Mouse (Mus musculus): Measurements from ENCODE around the gene Anxa8. TPM values are rescaled to one million over a fixed set of nuclear protein-coding genes. Genes with fewer than 3 reads are reported as not detected.
A peak's percentile ranks its signal among the peaks of the same experiment; 100 is the strongest.

Anxa8 gene
- under 1 TPM; 0.60 to 0.96 (median 0.72) TPM for total RNA-seq (2022)

DNA sequence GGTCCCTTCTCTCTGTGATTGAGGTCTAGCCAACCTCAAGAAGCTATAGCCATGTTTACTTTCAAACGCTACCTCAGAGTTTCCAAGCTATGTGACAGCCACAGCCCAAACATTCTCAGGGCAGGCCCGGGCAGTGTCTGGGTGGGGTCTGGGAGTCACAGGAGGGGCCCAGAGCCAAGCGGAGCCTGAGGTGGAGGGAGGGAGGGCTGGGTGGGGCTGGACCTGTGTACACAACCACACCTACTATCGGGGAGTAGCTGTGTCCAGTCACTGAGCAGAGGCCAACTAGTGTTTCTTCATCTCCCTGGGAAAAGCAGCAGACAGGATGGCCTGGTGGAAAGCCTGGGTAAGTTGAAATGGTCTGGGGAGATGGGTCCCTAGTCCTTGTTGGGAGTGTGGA lies at the start of gene Anxa8:
Gene Anxa8, plus strand, starts transcription at position 251 of the 400 bp plus-strand sequence.
- DNase-seq (ENCODE audit: low spot score in 2 of 2): no peak

DNA sequence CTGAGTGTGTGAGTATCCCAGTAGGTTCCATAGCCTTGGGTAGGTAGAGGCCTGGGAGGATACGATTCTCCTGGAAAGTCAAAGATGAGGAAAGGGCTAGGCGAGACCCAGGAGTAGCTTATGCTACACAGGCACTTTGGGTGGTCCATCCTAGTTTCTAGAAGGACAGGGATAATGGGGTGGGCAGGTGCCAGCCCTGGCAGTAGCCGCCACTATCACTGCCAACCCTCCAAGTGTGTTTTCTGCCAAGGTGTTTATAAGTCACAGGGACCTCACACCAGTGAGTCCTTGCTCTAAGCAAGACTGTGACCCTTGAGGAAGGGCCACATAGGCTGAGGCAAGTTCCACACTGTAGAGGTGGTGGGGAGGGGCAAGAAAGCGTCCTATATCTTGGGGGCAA lies 44.5 kb upstream of the Anxa8 start:
- no peak for DNase-seq (ENCODE audit: low spot score in 2 of 2)

DNA sequence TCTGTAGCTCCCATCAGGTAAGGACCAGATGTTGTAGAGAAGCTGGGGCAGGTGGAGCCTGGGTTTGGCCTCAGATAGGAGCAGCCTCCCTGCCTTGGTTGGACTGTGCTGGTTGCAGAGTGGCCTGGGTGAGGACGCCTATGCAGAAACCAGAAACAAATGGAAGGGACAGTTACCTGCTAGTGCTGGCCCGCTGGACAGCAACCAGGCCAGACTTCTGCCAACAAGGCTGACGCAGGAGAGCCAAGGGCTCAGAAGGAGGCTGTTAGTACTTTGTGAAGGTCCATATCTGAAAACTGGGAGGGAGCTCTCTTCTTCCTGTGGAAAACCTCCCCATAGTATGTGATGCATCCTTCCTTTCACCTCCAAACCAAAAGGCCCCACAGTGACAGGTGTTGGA lies 42.4 kb upstream of the Anxa8 start:
- DNase-seq (ENCODE audit: low spot score in 2 of 2): no peak

DNA sequence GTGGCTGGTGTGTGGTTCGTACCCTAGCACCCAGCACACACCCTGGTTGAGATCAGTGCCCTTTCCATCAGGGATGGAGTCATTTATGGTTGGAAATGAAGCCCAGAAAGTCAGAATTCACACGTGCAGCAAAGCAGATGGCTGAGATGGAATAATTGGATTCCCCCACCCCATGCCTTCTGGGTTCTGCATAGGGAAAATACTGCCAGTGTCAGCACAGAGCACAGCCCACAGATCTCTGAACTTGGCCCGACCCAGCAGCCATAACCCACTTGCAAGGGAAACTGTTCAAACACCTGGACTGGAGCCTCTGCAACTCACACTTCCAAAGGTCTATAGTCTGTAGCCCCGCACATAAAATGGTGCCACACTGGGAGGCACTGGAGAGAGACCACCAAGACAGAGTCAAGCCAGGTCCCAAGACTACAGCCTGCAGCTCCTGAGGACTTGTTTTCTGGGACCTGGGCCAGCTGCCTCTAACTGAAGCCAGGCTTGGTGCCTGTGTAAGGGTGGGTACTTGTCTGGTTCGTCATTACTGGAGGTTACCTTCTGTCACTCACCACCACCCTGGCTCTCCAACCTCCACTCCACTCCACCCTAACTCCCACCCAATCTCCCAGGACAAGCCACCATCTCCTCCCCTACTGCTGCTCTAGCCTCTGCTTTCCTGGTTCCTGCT lies 35.5 kb upstream of the Anxa8 start:
- no peak for DNase-seq (ENCODE audit: low spot score in 2 of 2)

DNA sequence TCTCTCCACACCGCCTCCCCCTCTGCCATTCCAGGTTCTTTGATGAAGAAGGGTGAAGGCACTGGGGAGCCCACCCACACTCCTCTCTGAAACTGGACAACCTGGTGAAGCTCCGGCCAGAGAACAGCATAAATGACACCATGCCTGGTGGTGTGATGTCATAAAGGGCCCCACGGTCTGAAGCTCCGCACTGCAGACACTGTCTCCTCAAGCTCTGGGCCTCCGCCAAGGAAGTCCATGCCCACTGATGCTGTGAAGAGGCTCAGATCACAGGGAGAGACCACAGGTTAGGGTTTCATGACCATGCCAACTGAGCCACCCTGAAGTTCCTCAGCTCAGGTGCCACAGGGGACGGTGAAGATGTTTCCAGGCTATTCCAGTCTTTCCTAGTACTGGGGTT lies 33.3 kb upstream of the Anxa8 start, which contains the start of gene Antxrl:
Gene Antxrl, plus strand, starts transcription at position 192 of the 400 bp plus-strand sequence.
- no peak for DNase-seq (ENCODE audit: low spot score in 2 of 2)

DNA sequence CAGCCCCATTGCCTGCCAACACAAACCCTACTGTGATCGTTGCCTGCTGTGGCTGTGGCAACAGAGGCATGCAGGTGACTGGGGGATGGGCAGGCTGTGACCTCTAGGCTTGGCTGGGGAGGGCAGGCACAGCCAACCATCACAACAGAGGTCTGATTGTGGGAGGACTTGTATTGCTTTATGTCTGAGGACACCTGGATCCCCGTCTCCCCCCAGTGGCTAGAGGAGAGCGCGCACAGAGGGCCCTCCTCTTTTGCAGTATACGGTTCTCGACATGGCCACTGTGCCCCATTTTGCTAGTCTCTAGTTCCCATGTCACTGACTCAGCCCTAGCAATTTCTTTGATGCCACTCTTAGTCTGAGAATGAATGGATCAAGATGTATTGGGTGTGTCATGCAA lies 14.1 kb upstream of the Anxa8 start:
- DNase-seq (ENCODE audit: low spot score in 2 of 2): no peak

DNA sequence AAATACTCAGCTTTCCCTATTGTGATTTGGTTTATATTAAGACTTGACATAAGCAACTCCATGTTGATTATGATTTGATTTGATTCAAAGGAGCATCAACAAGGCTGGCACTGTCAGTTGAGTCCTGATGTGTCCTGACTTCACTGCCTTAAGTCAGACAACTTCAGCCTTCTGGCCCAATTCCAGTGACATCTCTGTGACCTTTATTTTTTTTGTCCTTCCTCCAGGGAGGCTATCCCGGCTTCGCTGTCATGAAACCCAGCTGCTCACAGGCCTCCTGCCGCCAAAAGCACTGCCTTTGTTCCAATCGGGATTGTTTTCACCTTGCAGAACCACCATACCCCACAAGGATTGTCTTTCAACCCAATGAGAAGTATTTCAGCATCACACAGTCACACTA lies 10.4 kb upstream of the Anxa8 start:
- no peak for DNase-seq (ENCODE audit: low spot score in 2 of 2)

DNA sequence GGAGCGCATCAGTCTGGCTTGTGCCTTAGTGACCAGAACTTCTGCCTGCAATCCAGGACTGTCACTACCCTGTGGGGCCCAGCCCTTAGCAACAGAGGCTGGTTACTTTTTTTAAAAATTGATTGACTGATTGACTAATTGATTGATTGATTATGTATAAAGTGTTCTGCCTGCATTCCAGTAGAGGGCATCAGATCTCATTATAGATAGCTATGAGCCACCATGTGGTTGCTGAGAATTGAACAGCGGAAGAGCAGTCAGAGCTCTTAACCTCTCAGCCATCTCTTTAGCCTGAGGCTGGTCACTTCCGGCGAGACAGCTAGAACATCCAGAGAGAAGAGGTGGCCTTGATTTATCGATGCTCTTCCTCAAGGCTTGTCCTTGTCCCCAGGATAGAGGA lies 8.6 kb upstream of the Anxa8 start:
- no peak for DNase-seq (ENCODE audit: low spot score in 2 of 2)

DNA sequence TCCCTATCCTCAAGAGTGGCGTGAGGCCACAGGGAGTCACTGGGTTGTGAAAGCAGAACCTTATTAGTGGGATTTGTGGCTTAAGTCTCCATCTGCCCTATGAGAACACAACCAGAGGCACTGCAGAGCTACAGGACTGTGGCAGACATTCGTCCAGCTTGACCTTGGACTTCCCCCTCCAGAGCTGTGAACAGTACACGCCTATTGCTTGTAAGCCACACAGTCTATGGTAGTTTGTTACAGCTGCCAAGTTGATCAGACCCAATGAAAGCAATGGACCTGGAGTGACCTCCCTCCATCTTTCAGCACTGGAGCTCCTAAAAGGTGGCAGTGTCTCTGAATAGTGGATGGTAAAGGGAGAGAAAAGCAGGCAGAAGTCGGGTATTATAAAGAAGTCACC lies 7.5 kb upstream of the Anxa8 start:
- no peak for DNase-seq (ENCODE audit: low spot score in 2 of 2)

DNA sequence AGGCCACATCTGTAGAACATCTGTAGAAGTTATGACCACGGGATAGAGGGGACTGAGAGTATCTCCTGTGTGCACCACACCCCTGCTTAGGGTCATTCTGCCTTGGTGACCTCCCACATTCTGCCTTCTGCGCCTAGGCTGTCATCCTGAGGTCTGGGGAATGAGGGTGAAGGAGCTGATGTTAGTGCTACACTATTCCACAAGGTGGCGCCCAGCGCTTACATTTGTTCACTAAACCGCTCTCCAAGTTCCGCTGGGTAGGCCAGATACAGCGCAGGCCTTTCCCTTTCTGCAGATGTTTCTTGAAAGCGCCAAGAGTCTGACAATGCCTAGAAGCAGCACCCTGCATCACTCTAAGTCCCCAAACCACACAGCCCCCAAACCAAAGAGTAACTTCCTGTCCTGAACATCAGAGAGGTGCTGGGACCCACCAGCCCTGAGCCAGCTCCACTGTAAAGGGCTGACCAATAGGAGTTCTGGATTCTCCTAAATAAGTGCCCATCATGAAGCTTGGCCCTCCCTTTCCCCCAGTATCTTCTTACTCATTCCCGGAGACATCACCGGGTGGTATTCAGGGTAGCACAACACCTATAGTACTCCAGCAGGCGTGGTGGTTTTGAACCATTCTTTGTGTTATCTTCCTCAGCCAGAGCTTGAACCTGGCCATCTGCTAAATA lies 5.3 kb upstream of the Anxa8 start:
- peak; percentile 13 to 16 for DNase-seq (ENCODE audit: low spot score in 2 of 2)

DNA sequence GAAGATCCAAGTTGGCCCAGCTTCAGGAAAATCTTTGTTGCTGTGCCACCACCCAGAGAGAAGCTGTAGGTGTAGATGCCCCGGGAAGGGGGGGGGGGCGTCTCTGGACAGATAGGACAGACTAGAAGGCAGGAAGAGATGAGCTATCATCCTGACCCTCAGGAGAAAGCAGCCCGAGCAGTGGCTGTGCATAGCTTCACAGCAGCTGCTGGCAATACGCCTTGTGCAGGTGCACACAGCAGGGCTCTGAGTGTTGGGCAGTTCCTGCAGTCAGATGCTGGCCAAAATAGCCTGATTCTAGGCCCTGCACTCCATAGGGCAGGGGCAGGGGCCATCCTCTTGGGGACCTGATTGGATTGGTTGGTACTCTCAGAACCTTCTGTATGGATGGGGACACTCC lies 1.0 kb downstream of the Anxa8 start:
- DNase-seq (ENCODE audit: low spot score in 2 of 2): no peak

DNA sequence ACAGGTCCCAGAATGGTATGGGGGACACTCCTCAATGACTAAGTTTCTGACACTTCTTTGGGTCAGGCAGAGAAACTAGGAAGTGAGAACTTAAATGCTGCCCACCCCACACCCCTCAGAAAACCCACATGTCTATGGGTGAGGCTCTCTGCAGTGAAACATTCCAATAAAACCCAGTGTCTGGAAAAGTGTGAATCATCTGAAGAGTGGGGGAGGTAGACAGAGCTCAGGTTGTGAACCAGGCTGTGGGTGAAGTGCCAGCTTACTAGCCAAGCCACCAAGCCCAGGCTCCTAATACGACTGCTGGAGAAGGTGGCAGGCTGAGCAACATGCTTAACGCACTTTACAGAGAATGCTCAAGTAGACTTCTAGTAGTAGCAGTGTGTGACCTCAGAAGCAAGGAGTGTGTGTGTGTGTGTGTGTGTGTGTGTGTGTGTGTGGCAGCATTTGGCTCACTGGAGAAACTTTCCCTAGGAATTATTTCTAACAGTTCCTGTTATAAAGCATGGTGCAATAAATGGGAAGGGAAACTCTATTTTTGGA lies 2.1 kb downstream of the Anxa8 start:
- no peak for DNase-seq (ENCODE audit: low spot score in 2 of 2)

DNA sequence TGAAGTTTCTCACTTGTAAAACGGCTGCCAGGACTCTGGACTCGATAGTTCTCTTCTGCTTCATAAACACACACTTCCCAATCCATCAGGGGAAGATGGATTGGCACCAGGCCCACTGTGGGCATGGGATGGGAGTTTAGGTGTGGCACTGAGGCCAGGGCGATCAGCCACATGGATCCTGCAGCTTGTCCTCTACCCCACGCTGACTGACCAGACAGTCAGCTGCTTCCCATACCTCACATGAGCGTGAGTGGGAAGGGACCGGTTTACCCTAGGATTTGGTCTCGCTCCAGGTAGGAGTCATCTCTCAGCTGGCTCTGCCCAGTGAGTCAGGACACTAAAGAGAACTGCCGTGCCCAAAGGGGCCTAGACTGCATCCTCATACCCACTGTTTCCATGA lies 4.0 kb downstream of the Anxa8 start:
- DNase-seq (ENCODE audit: low spot score in 2 of 2): no peak

DNA sequence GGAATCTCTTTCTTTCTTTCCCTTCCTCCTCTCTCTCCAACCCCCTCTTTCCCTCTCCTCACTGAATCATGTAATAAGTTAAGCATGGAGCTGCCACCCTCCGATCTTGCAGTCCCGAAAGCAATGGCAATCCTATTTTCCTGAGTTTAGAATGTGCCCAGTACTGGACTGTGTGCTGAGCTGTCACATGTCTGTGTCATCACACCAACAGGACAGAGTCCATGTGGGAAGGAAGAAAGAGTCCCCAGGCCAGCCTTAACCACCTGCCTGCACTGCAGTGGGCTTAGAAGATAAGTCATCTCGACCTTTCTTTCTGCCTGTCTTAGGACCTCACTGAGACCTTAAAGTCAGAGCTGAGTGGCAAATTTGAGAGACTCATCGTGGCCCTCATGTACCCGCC lies 5.7 kb downstream of the Anxa8 start:
- DNase-seq (ENCODE audit: low spot score in 2 of 2): no peak

DNA sequence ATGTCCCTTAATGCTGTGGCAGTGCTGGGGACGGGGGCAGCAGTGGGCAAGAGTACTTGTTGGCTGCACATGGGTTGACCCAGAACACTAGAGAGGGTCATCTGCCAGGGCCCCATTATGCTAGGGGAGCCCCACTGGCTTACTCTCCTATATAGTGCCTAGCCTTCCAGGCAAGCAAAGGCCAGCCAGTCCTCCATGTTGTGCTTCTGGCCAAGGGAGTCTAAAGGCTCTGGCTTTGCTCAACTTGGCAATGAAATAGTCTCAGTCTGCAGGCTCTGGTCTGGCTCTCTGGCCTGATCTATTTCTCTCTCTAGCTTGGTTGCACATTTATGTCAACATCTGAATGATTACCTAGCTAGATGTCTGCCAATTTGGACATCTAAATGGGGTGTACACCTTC lies 7.1 kb downstream of the Anxa8 start:
- no peak for DNase-seq (ENCODE audit: low spot score in 2 of 2)

DNA sequence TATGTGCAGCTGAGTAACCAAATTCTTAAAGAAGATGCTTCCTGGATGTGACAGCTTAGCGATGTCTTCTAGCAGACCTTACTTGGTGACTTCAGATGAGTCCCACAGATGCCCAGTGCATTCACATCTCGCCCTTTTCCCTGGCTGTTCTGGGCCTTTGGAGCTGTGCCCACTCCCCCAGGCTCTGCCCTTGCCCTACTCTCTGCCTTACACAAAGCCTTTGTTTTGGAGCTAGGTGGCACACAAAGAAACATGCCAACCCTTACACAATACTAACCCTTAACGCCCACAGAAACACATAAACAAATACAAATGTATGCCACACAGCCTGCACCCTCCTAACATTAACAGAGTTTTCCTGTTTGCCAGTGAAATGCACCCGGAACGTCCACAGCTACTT lies 10.4 kb downstream of the Anxa8 start:
- DNase-seq (ENCODE audit: low spot score in 2 of 2): no peak

DNA sequence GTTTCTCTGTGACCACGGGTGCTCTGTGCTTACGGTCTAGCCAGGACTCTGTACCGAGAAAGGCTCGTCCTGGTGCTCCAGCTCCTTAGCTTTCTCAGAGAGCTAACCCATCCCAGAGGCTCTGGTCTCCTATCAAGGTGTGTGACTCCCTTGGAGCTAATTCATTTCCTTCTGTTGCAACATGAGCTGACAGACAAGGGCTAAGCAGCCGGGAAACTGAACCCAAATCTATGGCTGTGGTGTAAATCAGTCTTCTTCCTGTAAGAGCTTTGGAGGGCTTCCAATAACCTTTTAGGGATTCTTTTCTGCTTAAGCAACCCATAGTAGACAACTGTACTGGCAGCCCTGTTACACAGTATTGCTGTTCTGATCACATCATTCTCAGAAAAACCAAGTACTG lies 16.8 kb downstream of the Anxa8 start, which contains the start of gene A630023A22Rik:
Gene A630023A22Rik, minus strand, starts transcription at position 154 of the 400 bp plus-strand sequence.
- DNase-seq (ENCODE audit: low spot score in 2 of 2): no peak

DNA sequence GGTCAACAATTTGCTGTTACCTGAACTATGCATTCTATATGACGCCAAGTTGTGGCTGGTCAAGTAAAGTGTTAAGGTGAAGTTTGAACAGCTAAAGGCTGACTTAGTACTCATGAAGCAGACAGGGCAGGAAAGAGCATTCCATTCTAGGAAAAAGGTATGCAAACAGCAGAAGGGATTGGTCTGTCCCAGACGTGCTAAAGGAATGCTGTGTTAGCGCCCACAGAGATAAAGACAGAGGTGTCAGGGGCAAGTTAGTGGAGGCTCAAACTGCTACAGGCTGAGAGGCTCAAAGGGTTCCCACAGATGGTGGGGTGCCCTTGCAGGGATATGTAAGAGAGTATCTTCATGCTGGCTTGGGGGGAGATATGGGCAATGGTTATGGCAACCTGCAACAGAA lies 18.1 kb downstream of the Anxa8 start:
- DNase-seq (ENCODE audit: low spot score in 2 of 2): no peak

DNA sequence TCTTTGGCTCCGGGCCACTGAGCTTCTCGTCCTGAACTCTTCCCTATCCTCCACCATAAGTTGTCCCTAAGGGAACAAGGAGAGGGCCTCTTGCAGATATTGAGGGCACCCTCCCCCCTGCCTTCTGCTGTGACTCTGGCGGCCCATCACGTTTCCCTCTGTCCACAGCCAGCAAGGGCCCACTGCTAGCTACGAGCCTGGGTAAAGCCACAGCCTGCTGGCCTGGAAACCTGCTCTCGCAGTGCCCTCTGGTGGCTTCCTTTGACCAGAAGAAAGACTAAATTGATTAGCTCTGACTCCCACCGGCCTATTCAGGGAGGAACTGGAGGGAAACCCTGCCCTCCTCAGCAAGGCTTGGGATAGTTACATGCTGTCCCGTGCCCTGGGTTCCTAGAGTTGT lies 19.1 kb downstream of the Anxa8 start:
- peak in 1 of 2 experiments; percentile 28 for DNase-seq (ENCODE audit: low spot score in 2 of 2)

DNA sequence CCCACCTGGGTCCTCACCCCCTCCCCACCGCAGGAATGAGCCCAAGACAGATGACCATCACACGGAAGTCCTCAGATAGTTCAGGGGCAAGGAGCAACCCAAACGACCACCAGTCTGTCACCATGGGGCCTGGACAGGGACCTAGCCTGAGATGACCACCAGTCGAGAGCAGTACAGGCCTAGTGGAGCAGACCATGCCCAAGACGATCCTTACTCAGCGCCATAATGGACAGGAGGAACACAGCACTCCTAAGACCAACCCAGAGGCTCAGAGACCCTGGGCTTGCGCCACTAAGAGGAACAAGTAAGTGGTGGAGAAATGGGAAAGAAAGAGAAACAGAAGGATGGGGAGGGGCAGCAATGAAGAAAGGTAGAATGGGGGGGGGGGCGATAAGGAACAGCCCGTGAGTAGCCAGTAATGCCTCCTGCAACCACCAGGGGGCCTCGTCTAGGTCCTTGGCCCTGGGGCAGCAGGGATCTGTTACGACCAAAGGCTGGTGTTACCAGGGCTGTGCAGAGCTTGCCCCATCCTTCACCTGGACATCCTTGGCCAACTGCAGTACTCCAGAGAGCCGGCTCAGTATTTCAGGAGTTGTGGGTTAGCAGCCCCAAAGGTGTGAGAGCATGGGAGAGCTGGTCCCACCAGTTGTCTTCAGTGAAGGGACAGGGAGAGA lies 20.7 kb downstream of the Anxa8 start:
- no peak for DNase-seq (ENCODE audit: low spot score in 2 of 2)

DNA sequence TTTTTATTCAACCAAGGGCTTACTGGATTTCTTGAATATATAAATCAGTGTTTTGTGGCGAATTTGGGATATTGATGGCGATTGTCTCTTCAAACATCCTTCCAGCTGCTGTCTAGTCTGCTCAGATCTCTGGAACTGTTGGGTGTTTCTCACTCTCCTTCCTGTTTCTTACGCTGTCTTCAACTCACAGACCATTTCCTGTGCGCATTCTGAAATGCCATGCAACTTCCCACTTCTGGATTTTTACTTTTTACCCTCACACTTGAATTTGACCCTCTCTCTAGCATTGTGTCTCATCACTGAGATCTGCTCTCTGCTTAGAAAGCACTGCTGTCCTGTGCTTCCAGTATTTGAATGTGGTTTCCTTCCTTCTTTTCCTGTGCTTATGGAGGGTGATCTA lies 21.8 kb downstream of the Anxa8 start:
- DNase-seq (ENCODE audit: low spot score in 2 of 2): no peak

DNA sequence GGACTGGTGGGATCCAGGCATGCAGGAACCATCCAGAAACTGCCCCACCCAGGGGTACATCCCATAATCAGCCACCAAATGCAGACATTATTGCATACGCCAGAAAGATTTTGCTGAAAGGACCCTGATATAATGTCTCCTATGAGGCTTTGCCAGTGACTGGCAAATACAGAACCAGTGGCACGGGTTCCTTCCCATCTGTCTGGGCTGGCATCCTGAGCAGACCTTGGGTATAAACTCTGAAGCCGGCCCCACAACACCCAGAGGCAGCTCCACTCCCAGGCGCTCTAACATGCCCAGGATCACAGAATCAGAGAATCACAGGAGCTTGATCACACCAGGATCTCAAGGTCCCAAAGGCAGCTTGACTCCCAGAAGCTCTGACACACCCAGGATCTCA lies 28.5 kb downstream of the Anxa8 start:
- DNase-seq (ENCODE audit: low spot score in 2 of 2): no peak

Data from left cerebral cortex, adult 8-10 months (tissue).